Mouse (Mus musculus): ENCODE measurements at regions not wholly inside any gene's neighbourhood (a gene's known extent, or its start where the extent isn't known, plus 50 kb on each side); places are given as distances from the start of the nearest gene placed in this dataset.

DNA sequence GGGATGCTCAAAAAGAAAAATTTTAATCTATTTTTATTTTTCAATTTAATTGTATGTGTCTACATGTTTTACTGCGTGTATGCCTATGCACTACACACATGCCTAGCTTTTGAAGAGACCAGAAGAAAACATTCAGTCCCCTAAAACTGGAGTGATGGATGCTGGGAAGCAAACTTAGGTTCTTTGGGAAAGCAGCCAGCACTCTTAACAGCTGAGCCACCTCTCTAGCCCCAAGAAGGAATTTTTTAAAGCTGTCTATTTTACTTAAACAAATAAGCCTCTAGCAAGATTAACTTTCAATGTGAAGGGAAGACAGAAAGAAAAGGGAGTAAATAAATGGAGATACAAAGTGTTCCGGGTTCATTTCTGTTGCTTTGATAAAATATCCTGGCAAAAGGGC, 52.3 kb upstream of the Sdk1 start:
- TF ChIP-seq CTCF (IDR thresholded peaks at IDR 0.05; ENCODE audit: low read depth, low read length), result no peak
- TF ChIP-seq POLR2A (IDR thresholded peaks at IDR 0.05; ENCODE audit: insufficient read depth, low read length), result no peak

Data from ES-Bruce4 (cell line).